Mouse (Mus musculus): ENCODE data around the gene Prh1. TPM values are rescaled to one million over a fixed set of nuclear protein-coding genes. Genes with fewer than 3 reads are reported as not detected.
"Not testable (repeated sequence)": the region's sequence is repeated elsewhere in the genome, so short reads cannot be mapped to it uniquely, and the experiment has no call there.

Prh1 gene
- not detected for total RNA-seq (2021)

DNA sequence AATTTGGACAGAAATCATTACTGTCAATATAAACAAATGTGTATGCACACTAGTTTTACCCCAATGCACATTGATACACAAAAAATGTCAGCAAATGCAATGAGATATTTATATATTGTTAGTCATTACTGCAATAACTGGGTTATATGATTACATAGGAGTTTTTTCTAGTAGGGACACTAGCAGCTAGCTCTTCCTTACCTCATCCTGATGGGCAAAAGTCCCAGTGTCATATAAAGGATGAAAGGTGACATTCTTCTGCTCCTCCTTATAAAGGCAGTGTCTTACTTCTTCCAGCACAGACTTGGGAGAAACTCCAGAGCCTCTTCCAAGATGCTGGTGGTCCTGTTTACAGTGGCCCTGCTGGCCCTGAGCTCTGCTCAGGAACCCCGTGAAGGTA, at the start of gene Prh1:
Prh1 (plus strand) TSS at position 301 of the 400 bp plus-strand sequence.
- DNase-seq (ENCODE audit: low spot score in 2 of 2); intact Hi-C loops (cut with DNase I): not testable (repeated sequence)

DNA sequence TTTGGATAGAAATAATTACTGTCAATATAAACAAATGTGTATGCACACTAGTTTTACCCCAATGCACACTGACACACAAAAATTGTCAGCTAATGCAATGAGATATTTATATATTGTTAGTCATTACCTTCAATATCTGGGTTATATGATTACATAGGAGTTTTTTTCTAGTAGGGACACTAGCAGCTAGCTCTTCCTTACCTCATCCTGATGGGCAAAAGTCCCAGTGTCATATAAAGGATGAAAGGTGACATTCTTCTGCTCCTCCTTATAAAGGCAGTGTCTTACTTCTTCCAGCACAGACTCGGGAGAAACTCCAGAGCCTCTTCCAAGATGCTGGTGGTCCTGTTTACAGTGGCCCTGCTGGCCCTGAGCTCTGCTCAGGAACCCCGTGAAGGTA, 26.0 kb downstream of the Prh1 start, which contains the start of gene Prp2:
Prp2 (plus strand) TSS at position 301 of the 400 bp plus-strand sequence.
- DNase-seq (ENCODE audit: low spot score in 2 of 2); intact Hi-C loops (cut with DNase I): not testable (repeated sequence)

Other genes with a start within 250 kb of the Prh1 start
- not detected for gene Gm8882, start 205.7 kb upstream of the Prh1 start, total RNA-seq (2021)
- gene Prp2, start 26.1 kb downstream of the Prh1 start, total RNA-seq (2021), result not detected
- not detected for gene A630073D07Rik, start 81.7 kb downstream of the Prh1 start, total RNA-seq (2021)
- not detected for gene Tas2r120, start 87.1 kb downstream of the Prh1 start, total RNA-seq (2021)
- not detected for gene Tas2r121, start 131.2 kb downstream of the Prh1 start, total RNA-seq (2021)
- gene Tas2r122, start 142.1 kb downstream of the Prh1 start, total RNA-seq (2021), result not detected
- gene Tas2r115, start 168.2 kb downstream of the Prh1 start, total RNA-seq (2021), result not detected
- gene Tas2r124, start 184.9 kb downstream of the Prh1 start, total RNA-seq (2021), result not detected
- not detected for gene Tas2r102, start 192.3 kb downstream of the Prh1 start, total RNA-seq (2021)
- gene Tas2r136, start 208.4 kb downstream of the Prh1 start, total RNA-seq (2021), result not detected
- not detected for gene Tas2r117, start 233.0 kb downstream of the Prh1 start, total RNA-seq (2021)

Measured in left cerebral cortex, postnatal 36 days (tissue).